Mouse (Mus musculus) E14TG2a.4 (cell line): ENCODE data around the gene Ushbp1.
"Not testable (repeated sequence)": the region's sequence is repeated elsewhere in the genome, so short reads cannot be mapped to it uniquely, and the experiment has no call there.

ENCODE experiments used
- CTCF ChIP-seq: conservative IDR thresholded peaks from 2 replicates; pipeline ENCODE4 v1.5.1; 2014; ENCODE audit warnings: low read length
- NANOG ChIP-seq: IDR thresholded peaks from 2 replicates; pipeline ENCODE4 v1.6.1; 2014; ENCODE audit warnings: borderline replicate concordance, low read length, mixed read lengths

GRCm38 (mm10) chr8:71432935-71433334, 37.3 kb upstream of the Ushbp1 start:
- not testable (repeated sequence) for TF ChIP-seq CTCF, NANOG
